Mouse (Mus musculus): ENCODE measurements around the gene Crb2.

DNA sequence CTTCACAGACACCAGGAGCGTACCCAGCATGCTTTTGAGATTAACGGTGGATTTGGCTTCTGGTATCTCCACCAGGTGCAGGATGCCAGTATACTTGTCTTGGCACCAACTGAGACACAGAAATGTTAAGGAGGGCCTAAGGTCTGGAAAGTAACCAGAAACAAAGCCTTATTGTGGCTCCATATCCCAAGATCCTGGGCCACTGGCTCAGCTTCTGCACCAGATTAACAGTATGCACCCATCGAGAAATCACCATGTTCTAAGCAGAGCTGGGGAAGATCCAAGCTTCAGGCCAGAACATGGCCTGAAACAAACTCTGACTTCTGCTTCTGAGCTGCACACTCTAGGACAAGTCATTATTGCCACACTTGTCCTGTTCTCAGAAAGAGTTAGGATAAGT, 60.9 kb downstream of the Crb2 start:
- TF ChIP-seq POLR2A (IDR thresholded peaks at IDR 0.05; ENCODE audit: insufficient read depth, low read depth, low read length) (no peak), CTCF (IDR thresholded peaks at IDR 0.05) (no peak), EP300 (IDR thresholded peaks at IDR 0.05; ENCODE audit: insufficient read depth, low read depth, low read length) (no peak)

All from heart, adult 2 months (tissue).